Mouse (Mus musculus) lung, adult 18-20 months (tissue): ENCODE measurements around the gene Ccdc97.
"Not testable (repeated sequence)": the region's sequence is repeated elsewhere in the genome, so short reads cannot be mapped to it uniquely, and the experiment has no call there.

Experiments used
- DNase-seq, 2 experiments: peaks; one replicate each; pipeline ENCODE4 v3.0.0; 2022; ENCODE audit warnings: mixed read lengths in 2 of 2

Gene Ccdc97

DNA sequence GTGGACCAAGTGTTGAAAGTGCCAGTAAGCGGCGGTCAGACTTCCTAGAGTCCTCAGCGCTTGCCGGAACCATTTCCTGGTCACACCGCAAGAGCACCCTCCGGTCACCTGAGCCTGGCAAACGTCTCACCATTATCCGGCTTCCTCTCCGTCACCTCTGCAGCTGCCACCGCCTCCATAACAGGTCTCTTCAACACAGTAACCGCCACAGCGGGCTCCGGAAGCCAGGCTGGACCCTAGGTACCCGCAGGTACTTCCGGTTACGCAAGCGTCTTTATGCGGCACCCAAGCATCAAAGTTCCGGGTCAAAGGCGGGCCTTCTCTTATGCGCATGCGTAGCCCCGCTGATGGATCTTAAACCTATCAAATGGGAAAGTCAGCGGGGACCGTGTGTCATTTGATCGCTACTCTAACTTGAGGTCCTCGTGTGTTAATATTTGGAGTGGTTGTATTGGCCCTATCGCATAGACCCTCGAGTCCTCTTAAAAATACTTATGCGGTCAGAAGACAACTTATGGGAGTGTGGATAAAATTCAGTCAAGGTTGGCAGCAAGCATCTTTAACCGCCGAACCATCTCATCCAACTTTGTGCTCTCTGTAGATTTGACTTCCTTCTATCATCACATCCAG lies at the start of gene Ccdc97:
TSS of gene Ccdc97 (minus strand) at position 301 of the 630 bp plus-strand sequence.
- DNase-seq: peak; percentile 94 to 96

- DNase-seq: no peak
These were observed 49.3 kb upstream of the Ccdc97 start for GRCm38 (mm10) chr7:25768229-25768628.

DNA sequence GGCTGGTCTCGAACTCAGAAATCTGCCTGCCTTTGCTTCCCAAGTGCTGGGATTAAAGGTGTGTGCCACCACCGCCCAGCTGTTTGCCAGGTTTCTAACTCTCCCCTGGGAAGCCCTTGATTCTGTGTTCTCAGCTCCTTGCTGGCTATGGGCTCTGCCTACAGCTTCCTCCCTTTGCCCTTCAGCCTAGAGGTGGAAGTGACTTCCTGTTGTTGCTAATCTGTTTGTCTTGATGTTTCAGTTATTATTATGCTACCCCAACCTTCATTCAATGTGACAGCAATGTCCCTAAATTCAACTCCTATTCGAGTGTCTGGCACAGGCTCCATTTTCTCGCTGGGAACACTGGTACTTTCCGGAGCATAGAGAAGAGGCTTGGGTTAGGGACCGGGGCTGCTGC lies 47.2 kb upstream of the Ccdc97 start:
- no peak for DNase-seq

- no peak for DNase-seq
These were observed 45.3 kb upstream of the Ccdc97 start for GRCm38 (mm10) chr7:25764221-25764620.

GRCm38 (mm10) chr7:25763678-25764077 lies 44.8 kb upstream of the Ccdc97 start:
- no peak for DNase-seq

- DNase-seq: peak; percentile 68 to 74
These were observed 42.5 kb upstream of the Ccdc97 start for GRCm38 (mm10) chr7:25761354-25761753.

DNA sequence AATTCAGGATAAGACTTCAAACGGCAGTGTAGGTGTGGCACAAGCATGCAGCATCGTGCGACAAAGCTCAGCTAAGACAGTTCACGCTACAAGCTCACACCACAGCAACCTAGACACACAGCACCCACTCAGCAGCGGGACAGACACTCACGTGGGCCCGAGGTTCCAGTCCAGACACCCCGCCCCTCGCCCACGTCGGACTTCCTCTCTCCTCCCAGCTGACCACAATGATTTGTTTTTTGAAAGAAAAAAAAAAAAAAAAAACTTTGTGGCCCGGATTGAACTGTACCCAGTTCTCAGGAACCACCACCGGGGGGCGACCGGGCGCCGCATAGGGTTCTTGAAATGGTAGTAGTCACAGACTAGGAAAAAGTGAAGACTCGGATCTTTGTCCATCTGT lies 37.1 kb upstream of the Ccdc97 start:
- DNase-seq: peak; percentile 92 to 94

GRCm38 (mm10) chr7:25755468-25755833 lies 36.6 kb upstream of the Ccdc97 start:
- peak; percentile 54 to 61 for DNase-seq

GRCm38 (mm10) chr7:25754738-25755467 lies 36.0 kb upstream of the Ccdc97 start, which contains the start of gene Hnrnpul1:
Hnrnpul1 (minus strand) TSS chr7:25754757.
- peak; percentile 99 for DNase-seq

DNA sequence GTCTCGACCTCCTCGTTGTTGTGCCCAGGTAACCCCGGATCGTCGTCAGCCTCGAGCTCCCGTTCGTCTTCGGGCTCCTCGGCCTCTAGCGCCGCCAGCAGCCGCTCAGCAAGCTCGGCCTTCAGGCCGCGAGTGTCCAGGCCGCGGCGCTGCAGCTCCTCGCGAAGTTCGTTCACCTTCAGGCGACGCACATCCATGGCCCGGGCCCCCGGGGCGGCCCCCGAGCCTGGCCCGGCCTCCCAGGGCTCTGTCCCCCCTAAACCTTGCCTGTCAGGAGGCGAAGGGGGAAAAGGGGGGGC lies 35.5 kb upstream of the Ccdc97 start:
- DNase-seq: no peak

- DNase-seq: no peak
These were observed 35.0 kb upstream of the Ccdc97 start for GRCm38 (mm10) chr7:25753643-25754438.

- DNase-seq: no peak
These were observed 34.2 kb upstream of the Ccdc97 start for GRCm38 (mm10) chr7:25753076-25753475.

DNA sequence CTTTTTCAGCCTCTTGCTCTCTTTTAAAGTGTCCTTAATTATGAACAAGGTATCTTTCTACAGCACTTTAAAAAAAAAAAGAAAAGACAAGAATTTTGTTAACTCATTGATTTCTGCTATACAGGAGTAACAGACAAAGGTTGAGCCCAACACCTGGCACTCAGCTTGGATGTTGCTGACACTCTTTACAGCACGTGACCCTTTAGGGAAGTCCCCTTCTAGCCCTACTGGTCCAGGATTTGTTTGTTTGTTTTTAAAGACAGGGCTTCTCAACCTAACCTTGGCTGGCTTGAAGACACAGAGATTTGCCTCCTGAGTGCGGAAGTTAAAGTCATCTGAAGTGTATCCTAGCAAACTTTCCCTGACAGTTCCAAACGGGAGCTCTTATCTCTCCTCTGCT lies 28.0 kb upstream of the Ccdc97 start:
- DNase-seq: no peak

DNA sequence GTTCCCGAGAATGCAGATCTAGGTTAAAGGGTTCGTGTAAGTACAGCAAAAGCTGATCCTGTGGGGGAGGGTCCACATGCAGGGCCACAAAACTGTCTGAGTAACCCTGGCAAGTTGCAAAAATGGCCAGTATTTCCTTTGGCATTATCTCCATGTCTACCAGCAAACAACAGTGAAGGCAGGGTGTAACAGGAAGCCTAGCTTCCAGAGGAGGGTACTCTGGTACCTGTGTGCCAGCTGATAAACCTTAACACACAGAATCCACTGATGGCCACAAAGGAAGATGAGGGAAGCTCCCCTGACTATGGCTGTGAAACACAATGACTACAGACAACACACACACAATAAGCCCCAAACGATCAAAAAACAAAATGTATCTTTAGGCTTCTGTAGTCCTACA lies 19.4 kb upstream of the Ccdc97 start:
- DNase-seq: no peak

DNA sequence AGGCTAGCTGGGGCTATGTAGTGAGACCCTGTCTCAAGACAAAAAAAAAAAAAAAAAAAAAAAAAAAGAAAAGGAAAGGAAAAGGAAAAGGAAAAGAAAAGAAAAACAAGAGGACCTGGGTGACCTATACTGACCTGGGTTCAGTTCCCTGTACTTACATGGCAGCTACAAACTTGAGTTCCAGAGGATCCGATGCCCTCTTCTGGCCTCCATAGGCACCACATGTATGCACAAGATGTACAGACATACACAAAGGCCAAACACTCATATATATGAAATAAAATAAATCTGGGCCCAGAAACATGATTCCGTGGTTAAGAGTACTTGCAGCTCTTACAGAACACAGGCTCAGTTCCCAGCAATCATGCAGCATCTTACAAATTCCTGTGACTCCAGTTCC lies 18.0 kb upstream of the Ccdc97 start:
- DNase-seq: no peak

GRCm38 (mm10) chr7:25734991-25735390 lies 16.1 kb upstream of the Ccdc97 start:
- DNase-seq: no peak

GRCm38 (mm10) chr7:25731294-25732055 lies 12.6 kb upstream of the Ccdc97 start:
- no peak for DNase-seq

DNA sequence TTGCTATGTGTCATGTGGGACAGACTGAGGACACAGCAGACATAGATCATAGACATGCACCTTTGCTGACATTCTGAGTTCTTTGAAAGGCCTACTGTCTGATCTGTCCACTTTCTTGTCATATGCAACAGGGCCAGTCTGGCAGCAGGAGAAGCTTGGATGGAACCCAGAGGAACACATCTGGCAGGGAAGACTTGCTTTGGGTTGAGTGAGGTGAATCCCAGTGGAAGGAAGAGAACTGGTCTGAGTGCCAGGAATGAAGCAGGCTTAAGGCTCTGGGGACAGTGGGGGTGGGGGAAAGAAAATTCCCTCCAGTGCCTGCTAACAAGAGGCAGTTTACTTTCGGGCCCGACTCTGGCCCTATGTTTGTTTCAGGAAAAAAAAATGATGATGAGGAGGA lies 11.0 kb upstream of the Ccdc97 start:
- DNase-seq: no peak

- DNase-seq: no peak
These were observed 10.5 kb upstream of the Ccdc97 start for GRCm38 (mm10) chr7:25729396-25729795.

GRCm38 (mm10) chr7:25727800-25728199 lies 8.9 kb upstream of the Ccdc97 start:
- DNase-seq: no peak

DNA sequence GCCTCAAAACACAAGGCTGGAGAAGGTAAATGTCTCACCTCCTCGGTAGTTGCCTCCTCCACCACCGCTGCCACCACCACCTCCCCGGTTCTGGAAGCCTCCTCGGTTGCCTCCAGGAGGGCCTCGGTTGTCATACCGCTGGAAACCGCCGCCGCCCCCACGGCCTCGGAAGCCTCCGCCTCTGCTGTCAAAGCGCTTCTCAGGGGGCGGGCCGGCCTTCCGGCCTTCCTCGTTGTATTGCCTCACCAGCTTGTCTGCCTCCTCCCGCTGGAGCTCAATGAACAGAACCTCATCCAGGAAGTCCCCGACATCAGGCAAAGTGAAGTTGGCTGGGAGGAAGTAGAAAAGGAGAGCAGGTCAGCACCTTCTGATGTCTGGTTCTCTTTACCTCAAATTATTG lies 7.0 kb upstream of the Ccdc97 start:
- DNase-seq: no peak

GRCm38 (mm10) chr7:25721776-25722175 lies 2.9 kb upstream of the Ccdc97 start:
- not testable (repeated sequence) for DNase-seq

- no peak for DNase-seq
These were observed 1.9 kb upstream of the Ccdc97 start for GRCm38 (mm10) chr7:25720760-25721159.
